Mouse (Mus musculus): ENCODE results near the gene Fcrl6. TPM values are rescaled to one million over a fixed set of nuclear protein-coding genes. Genes with fewer than 3 reads are reported as not detected.
A peak's percentile ranks its signal among the peaks of the same experiment; 100 is the strongest.

Gene Fcrl6
- polyA plus RNA-seq, 1 experiment: not detected

DNA sequence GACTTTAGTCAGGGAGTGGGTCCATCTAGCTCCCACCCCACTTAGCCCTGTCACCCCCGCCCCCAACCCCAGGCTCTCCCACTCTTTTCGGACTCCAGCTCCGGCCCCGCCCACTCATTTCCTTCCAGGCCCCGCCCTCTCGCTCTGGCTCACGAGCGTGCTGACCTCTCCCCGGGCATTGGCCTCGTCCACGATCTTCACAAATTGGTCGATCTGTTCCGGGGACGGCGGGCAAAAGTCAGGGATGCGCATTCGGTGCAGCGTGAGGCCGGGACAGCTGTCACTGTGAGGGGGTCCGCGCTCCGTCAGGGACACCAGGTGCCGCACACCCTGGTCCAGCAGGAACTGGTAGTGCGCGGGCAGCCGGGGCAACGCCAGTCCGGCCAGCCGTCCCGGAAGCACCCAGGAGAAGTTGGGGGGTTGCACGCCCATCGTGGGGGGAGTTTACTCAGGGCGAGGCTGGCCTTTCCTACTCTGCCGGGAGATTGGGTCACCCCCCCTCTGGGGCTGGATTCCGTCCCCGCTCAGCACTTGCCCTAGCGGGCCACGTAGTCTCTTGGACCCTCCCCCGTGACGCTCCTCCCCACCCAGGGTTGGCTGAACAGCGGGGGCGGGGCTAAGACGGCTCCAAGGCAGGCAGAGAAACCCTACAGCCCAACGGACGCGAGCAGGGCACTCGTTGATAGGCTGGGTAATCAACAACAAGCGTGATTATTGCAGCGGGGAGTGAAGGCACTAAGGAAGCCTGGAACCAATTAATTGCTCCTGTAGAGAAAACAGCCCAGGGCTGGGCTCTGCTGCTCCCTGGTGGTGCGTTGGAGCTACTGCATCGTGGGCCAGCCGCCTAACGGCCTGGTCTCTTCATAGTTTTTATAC is 30.3 kb upstream of the Fcrl6 start, which contains the start of gene Dusp23:
Gene Dusp23 (minus strand): TSS at position 512 of the 876 bp plus-strand sequence.
- Histone ChIP-seq H3ac (ENCODE audit: control insufficient read depth, insufficient read length) (peak within 1 kb of the TSS; percentile 14), H3K27me3 (ENCODE audit: control insufficient read depth, insufficient read depth, insufficient read length) (no peaks in the 10 kb centered on the region), H3K36me3 (ENCODE audit: control insufficient read depth, insufficient read depth) (no peaks in the 10 kb centered on the region), H3K79me2 (ENCODE audit: control insufficient read depth, insufficient read depth) (no peaks in the 10 kb centered on the region), H3K4me3 (peak within 1 kb of the TSS; percentile 29), H3K4me2 (ENCODE audit: low read depth) (peak within 1 kb of the TSS; percentile 76)
- TF ChIP-seq POLR2AphosphoS2 (IDR thresholded peaks at IDR 0.05; ENCODE audit: insufficient read length, low read depth) (no peak), MYOD1 (IDR thresholded peaks at IDR 0.05; ENCODE audit: control insufficient read depth in 1 of 3, insufficient read length in 2 of 3, low read depth in 2 of 3) (peak in 2 of 3 experiments; percentile 44 to 70), SRF (IDR thresholded peaks at IDR 0.05; ENCODE audit: control insufficient read depth, insufficient read length, low read depth) (no peak), E2F4 (IDR thresholded peaks at IDR 0.05; ENCODE audit: insufficient read depth) (no peak), POLR2A (IDR thresholded peaks at IDR 0.05; ENCODE audit: insufficient read length, low read depth) (peak; percentile 56), MYOG (IDR thresholded peaks at IDR 0.05; ENCODE audit: control insufficient read depth in 1 of 3, insufficient read depth in 1 of 3, insufficient read length in 2 of 3, low read depth in 2 of 3) (peak in 2 of 3 experiments; percentile 59 to 69)

DNA sequence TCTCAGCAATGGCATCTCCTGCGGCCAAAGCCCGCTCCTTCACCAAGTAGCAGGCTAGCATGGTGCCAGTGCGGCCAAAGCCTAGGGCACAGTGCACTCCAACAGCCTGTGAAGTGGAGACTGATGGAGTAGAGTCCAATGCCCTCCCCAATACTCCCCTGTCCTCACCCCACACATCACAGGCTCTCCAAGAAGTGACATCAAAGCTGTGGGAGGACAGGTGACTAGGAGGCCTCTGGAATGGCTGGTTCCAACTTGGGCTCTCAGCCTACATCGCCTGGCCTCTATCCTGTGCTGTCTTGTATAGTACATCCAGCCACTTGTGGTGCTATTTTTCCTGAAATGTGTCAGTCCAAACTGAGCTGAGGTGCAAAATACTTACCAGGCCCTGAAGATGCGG is 29.4 kb upstream of the Fcrl6 start:
- H3K4me3 ChIP-seq: peak overlapping the region; percentile 29
- H3K36me3 ChIP-seq (ENCODE audit: control insufficient read depth, insufficient read depth): no peaks in the 10 kb centered on the region
- TF ChIP-seq MAX (IDR thresholded peaks at IDR 0.05; ENCODE audit: low read depth) (no peak), MYOG (IDR thresholded peaks at IDR 0.05; ENCODE audit: control insufficient read depth in 1 of 3, insufficient read depth in 1 of 3, insufficient read length in 2 of 3, low read depth in 2 of 3) (no peak), E2F4 (IDR thresholded peaks at IDR 0.05; ENCODE audit: insufficient read depth) (no peak), CEBPB (IDR thresholded peaks at IDR 0.05; ENCODE audit: insufficient read depth, poor library complexity, severe bottlenecking) (no peak), TCF12 (IDR thresholded peaks at IDR 0.05; ENCODE audit: insufficient read depth, poor library complexity, severe bottlenecking) (no peak), POLR2A (IDR thresholded peaks at IDR 0.05; ENCODE audit: insufficient read length, low read depth) (no peak), USF1 (IDR thresholded peaks at IDR 0.05; ENCODE audit: low read depth) (no peak), SRF (IDR thresholded peaks at IDR 0.05; ENCODE audit: control insufficient read depth, insufficient read length, low read depth) (no peak), TCF3 (IDR thresholded peaks at IDR 0.05; ENCODE audit: insufficient read length, low read depth) (no peak), POLR2AphosphoS2 (IDR thresholded peaks at IDR 0.05; ENCODE audit: insufficient read length, low read depth) (no peak), REST (IDR thresholded peaks at IDR 0.05; ENCODE audit: insufficient read depth, insufficient read length) (no peak), MYOD1 (IDR thresholded peaks at IDR 0.05; ENCODE audit: control insufficient read depth in 1 of 3, insufficient read length in 2 of 3, low read depth in 2 of 3) (no peak)
- H3K27me3 ChIP-seq (ENCODE audit: control insufficient read depth, insufficient read depth, insufficient read length): no peaks in the 10 kb centered on the region
- no peak overlapping the region for H3ac ChIP-seq (ENCODE audit: control insufficient read depth, insufficient read length)
- H3K79me2 ChIP-seq (ENCODE audit: control insufficient read depth, insufficient read depth): no peaks in the 10 kb centered on the region
- H3K4me2 ChIP-seq (ENCODE audit: low read depth): no peak overlapping the region

DNA sequence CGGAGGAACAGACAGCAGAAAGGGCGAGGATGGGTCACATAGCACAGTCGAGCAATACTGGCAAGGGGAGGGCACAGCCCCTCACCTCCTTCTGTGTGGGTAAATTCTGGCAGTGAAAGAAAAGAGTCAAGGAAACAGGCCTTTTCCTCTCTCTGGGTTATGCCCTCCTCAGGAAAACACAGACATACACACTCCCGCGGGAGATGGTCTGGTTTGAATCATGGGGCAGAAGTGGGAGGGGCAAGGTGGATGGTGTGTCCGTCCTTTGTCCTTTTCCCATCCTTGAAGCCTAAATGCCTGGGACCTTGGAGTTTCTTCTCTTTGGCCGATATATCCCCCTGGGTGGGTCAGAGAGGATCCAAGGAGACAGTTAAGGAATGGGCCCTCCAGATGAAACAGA is 27.5 kb upstream of the Fcrl6 start:
- H3K4me2 ChIP-seq (ENCODE audit: low read depth): no peak overlapping the region
- no peaks in the 10 kb centered on the region for H3K36me3 ChIP-seq (ENCODE audit: control insufficient read depth, insufficient read depth)
- no peaks in the 10 kb centered on the region for H3K27me3 ChIP-seq (ENCODE audit: control insufficient read depth, insufficient read depth, insufficient read length)

DNA sequence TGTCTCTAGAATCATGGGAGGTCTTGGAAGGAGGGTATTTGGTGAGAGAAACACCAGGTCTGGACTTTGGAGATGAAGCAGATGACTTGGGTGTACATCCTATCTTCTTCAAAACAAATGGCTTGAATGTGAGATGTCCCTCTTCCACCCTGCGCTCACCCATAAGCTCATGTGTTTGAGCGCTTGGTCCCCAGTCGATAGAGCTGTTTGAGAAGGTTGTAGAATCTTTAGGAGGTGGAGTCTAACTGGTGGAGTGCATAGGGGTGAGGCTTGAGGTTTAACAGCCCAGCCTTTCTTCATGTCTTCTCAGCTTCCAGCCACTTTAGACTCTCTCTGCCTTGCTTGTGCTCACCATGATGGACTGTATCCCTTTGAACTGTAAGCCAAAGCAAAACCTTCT is 24.0 kb upstream of the Fcrl6 start:
- no peaks in the 10 kb centered on the region for H3K79me2 ChIP-seq (ENCODE audit: control insufficient read depth, insufficient read depth)
- TF ChIP-seq MYOG (IDR thresholded peaks at IDR 0.05; ENCODE audit: control insufficient read depth in 1 of 3, insufficient read depth in 1 of 3, insufficient read length in 2 of 3, low read depth in 2 of 3) (no peak), E2F4 (IDR thresholded peaks at IDR 0.05; ENCODE audit: insufficient read depth) (no peak)
- H3K4me2 ChIP-seq (ENCODE audit: low read depth): no peak overlapping the region
- no peak overlapping the region for H3ac ChIP-seq (ENCODE audit: control insufficient read depth, insufficient read length)
- no peaks in the 10 kb centered on the region for H3K27me3 ChIP-seq (ENCODE audit: control insufficient read depth, insufficient read depth, insufficient read length)
- H3K4me3 ChIP-seq: no peak overlapping the region
- no peaks in the 10 kb centered on the region for H3K36me3 ChIP-seq (ENCODE audit: control insufficient read depth, insufficient read depth)

More for the DNA sequence above, 27.5 kb upstream of the Fcrl6 start:
- no peak overlapping the region for H3ac ChIP-seq (ENCODE audit: control insufficient read depth, insufficient read length)
- TF ChIP-seq E2F4 (IDR thresholded peaks at IDR 0.05; ENCODE audit: insufficient read depth): no peak
- no peak for TF ChIP-seq MAX (IDR thresholded peaks at IDR 0.05; ENCODE audit: low read depth)
- TF ChIP-seq MYOG (IDR thresholded peaks at IDR 0.05; ENCODE audit: control insufficient read depth in 1 of 3, insufficient read depth in 1 of 3, insufficient read length in 2 of 3, low read depth in 2 of 3): no peak
- no peak for TF ChIP-seq USF1 (IDR thresholded peaks at IDR 0.05; ENCODE audit: low read depth)
- no peak for TF ChIP-seq TCF12 (IDR thresholded peaks at IDR 0.05; ENCODE audit: insufficient read depth, poor library complexity, severe bottlenecking)
- no peak for TF ChIP-seq MYOD1 (IDR thresholded peaks at IDR 0.05; ENCODE audit: control insufficient read depth in 1 of 3, insufficient read length in 2 of 3, low read depth in 2 of 3)
- TF ChIP-seq TCF3 (IDR thresholded peaks at IDR 0.05; ENCODE audit: insufficient read length, low read depth): no peak
- no peak for TF ChIP-seq POLR2A (IDR thresholded peaks at IDR 0.05; ENCODE audit: insufficient read length, low read depth)
- no peak for TF ChIP-seq POLR2AphosphoS2 (IDR thresholded peaks at IDR 0.05; ENCODE audit: insufficient read length, low read depth)
- no peak for TF ChIP-seq REST (IDR thresholded peaks at IDR 0.05; ENCODE audit: insufficient read depth, insufficient read length)
- TF ChIP-seq SRF (IDR thresholded peaks at IDR 0.05; ENCODE audit: control insufficient read depth, insufficient read length, low read depth): no peak
- H3K79me2 ChIP-seq (ENCODE audit: control insufficient read depth, insufficient read depth): no peaks in the 10 kb centered on the region
- H3K4me3 ChIP-seq: no peak overlapping the region

DNA sequence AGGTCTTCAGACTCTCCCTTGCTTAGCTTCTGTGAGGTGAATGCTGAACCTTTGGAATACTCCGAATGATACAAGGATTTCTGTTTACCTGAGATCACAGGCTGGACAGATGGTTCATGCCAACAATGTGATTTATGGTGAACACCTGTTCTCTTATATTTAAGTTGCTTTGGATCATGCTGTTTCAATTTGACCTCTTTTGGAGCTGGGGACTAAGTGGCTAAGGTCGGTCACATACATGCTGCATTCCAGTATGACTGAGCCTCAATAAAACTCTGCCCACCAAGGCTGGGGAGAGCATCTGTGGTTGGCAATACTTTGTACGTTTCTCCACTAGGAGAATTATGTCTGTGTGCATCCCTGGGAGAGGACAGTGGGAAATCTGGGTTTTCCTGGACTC is 21.7 kb upstream of the Fcrl6 start:
- H3K27me3 ChIP-seq (ENCODE audit: control insufficient read depth, insufficient read depth, insufficient read length): no peaks in the 10 kb centered on the region
- H3K79me2 ChIP-seq (ENCODE audit: control insufficient read depth, insufficient read depth): no peaks in the 10 kb centered on the region
- no peak overlapping the region for H3K4me3 ChIP-seq
- TF ChIP-seq MYOG (IDR thresholded peaks at IDR 0.05; ENCODE audit: control insufficient read depth in 1 of 3, insufficient read depth in 1 of 3, insufficient read length in 2 of 3, low read depth in 2 of 3) (no peak), TCF3 (IDR thresholded peaks at IDR 0.05; ENCODE audit: insufficient read length, low read depth) (no peak), POLR2AphosphoS2 (IDR thresholded peaks at IDR 0.05; ENCODE audit: insufficient read length, low read depth) (no peak), MAX (IDR thresholded peaks at IDR 0.05; ENCODE audit: low read depth) (no peak), TCF12 (IDR thresholded peaks at IDR 0.05; ENCODE audit: insufficient read depth, poor library complexity, severe bottlenecking) (no peak), SRF (IDR thresholded peaks at IDR 0.05; ENCODE audit: control insufficient read depth, insufficient read length, low read depth) (no peak), REST (IDR thresholded peaks at IDR 0.05; ENCODE audit: insufficient read depth, insufficient read length) (no peak), MYOD1 (IDR thresholded peaks at IDR 0.05; ENCODE audit: control insufficient read depth in 1 of 3, insufficient read length in 2 of 3, low read depth in 2 of 3) (no peak), CEBPB (IDR thresholded peaks at IDR 0.05; ENCODE audit: insufficient read depth, poor library complexity, severe bottlenecking) (no peak), E2F4 (IDR thresholded peaks at IDR 0.05; ENCODE audit: insufficient read depth) (no peak), USF1 (IDR thresholded peaks at IDR 0.05; ENCODE audit: low read depth) (no peak), POLR2A (IDR thresholded peaks at IDR 0.05; ENCODE audit: insufficient read length, low read depth) (no peak)
- no peak overlapping the region for H3ac ChIP-seq (ENCODE audit: control insufficient read depth, insufficient read length)
- no peaks in the 10 kb centered on the region for H3K36me3 ChIP-seq (ENCODE audit: control insufficient read depth, insufficient read depth)
- H3K4me2 ChIP-seq (ENCODE audit: low read depth): no peak overlapping the region

Measured in myocyte (in vitro differentiated cells).